Mouse (Mus musculus) forebrain, embryonic 11.5 days (tissue): Measurements from ENCODE around the gene Gm49403. TPM values are rescaled to one million over a fixed set of nuclear protein-coding genes. Genes with fewer than 3 reads are reported as not detected.

Experiments
- ATAC-seq: fragments of 200-750 bp; cut with Nextera tagmentation; replicated peaks from 2 replicates; pipeline ENCODE4 v1.8.0; 2017; ENCODE audit warnings: moderate TSS enrichment; ENCODE audit not compliant: low FRiP score
- DNase-seq: peaks from one replicate; pipeline ENCODE4 v3.0.0-alpha.2; 2017; ENCODE audit warnings: low spot score
- H3K27ac ChIP-seq: fragments of 300-500 bp; sonication (generic); 2 replicates; pipeline ENCODE4 v1.5.1; 2014; ENCODE audit warnings: low read depth, low read length
- H3K27me3 ChIP-seq: fragments of 300-500 bp; sonication (generic); 2 replicates; pipeline ENCODE4 v1.6.1; 2014; ENCODE audit warnings: mild to moderate bottlenecking, low read length, mixed read lengths; ENCODE audit not compliant: control insufficient read depth, insufficient read depth
- H3K36me3 ChIP-seq: fragments of 300-500 bp; sonication (generic); 2 replicates; pipeline ENCODE4 v1.6.1; 2014; ENCODE audit warnings: mild to moderate bottlenecking, low read length, moderate library complexity, mixed read lengths; ENCODE audit not compliant: control insufficient read depth, insufficient read depth
- H3K4me1 ChIP-seq: fragments of 300-500 bp; sonication (generic); replicated peaks from 2 replicates; pipeline ENCODE4 v1.6.1; 2014; ENCODE audit warnings: low read length, mixed read lengths; ENCODE audit not compliant: control insufficient read depth, insufficient read depth
- H3K4me2 ChIP-seq: fragments of 300-500 bp; sonication (generic); 2 replicates; pipeline ENCODE4 v1.6.1; 2014; ENCODE audit warnings: low read depth, mild to moderate bottlenecking, low read length, moderate library complexity, mixed read lengths; ENCODE audit not compliant: severe bottlenecking
- H3K4me3 ChIP-seq: fragments of 300-500 bp; sonication (generic); 2 replicates; pipeline ENCODE4 v1.5.1; 2014; ENCODE audit warnings: low read depth, low read length
- H3K9ac ChIP-seq: fragments of 300-500 bp; sonication (generic); 2 replicates; pipeline ENCODE4 v1.6.1; 2014; ENCODE audit warnings: low read length
- H3K9me3 ChIP-seq: fragments of 300-500 bp; sonication (generic); 2 replicates; pipeline ENCODE4 v1.6.1; 2016; ENCODE audit warnings: low read length, mixed read lengths; ENCODE audit not compliant: control insufficient read depth
- WGBS: fragments of 180-500 bp; shearing (Covaris S2); extraction: QIAGEN DNeasy Blood & Tissue Kit; methylation state at CpG from one replicate; pipeline ENCODE4 v1.1.7; 2014; 5-methylcytosine and 5-hydroxymethylcytosine counted together
- microRNA-seq: library from miRNA; unstranded; fragments of <30 nt; microRNA quantifications from one replicate; pipeline ENCODE4, GENCODE M21; 2016; ENCODE audit not compliant: insufficient number of aligned reads
- polyA plus RNA-seq: library from polyadenylated mRNA; unstranded; fragments of >200 nt; fragmentation: Nextera tagmentation; extraction: Ambion mirVana; gene quantifications from 2 replicates; pipeline ENCODE4 v1.2.1, GENCODE M21; 2014

The Gm49403 gene
- polyA plus RNA-seq, 1 experiment from 2014 or later, result not detected

DNA sequence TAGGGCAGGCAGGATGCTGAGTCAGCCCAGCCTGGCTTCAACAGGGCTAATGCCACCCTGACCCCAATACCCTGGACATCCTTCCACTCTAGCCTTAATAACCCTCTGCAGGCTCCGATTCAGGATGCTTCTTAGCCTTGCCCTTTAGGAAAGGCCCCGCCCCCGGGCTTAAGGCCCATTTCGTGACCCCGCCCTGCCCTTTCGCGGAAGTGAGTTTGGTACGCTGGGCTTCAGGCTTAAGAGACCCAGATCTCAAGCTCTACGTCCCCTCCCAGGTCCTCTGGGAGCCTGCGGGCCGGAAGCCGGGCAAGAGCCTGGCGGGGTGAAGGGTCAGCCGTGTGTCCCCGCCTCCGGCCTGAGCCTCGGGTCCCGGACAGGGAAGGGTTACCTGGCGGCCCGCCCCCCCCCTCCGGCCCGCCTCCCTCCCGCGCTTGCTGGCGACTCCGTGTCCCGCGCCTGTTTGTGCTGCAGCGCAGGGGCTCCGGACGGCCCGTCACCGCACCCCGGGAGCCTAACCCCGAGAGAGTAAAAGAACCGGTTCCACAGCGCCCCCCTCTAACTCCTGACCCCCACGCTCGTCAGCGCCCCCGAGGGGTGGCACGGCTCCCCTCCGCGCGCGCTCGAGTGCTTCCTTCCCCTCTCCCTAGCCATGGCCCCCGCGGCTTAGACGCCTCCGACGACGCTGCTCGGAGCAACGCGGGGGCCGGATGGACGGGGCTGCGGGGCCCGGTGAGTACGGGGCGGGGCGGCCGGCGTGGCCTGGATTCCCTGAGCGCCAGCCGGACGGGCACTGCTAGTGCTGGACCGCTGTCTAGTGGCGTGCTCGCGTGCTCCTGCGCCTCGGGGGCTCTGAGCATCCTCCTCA is 45.7 kb downstream of the Gm49403 start, which contains the start of the genes Rom1 and Eml3:
Gene Rom1 (minus strand): TSS at position 133 of the 865 bp plus-strand sequence.
Gene Eml3 (plus strand): TSS at position 329 of the 865 bp plus-strand sequence.
- peaks cover 11% of the 10 kb centered on the region; the same call in 1 of the 2 replicates for H3K4me1 ChIP-seq
- no peaks in the 10 kb centered on the region for H3K9me3 ChIP-seq
- peak; percentile 82 for ATAC-seq
- H3K27me3 ChIP-seq, result no peaks in the 10 kb centered on the region
- WGBS, result under 1% methylated on average over 47 of the region's 74 CpGs
- DNase-seq, result peak; percentile 79
- H3K9ac ChIP-seq, result peak within 1 kb of the TSS; percentile 79
- no peaks in the 10 kb centered on the region; the same call in 1 of the 2 replicates for H3K36me3 ChIP-seq
- H3K27ac ChIP-seq, result peak within 1 kb of the TSS; percentile 25; the same call in 1 of the 2 replicates
- H3K4me2 ChIP-seq, result peak within 1 kb of the TSS; percentile 86
- peak within 1 kb of the TSS; percentile 64 for H3K4me3 ChIP-seq

DNA sequence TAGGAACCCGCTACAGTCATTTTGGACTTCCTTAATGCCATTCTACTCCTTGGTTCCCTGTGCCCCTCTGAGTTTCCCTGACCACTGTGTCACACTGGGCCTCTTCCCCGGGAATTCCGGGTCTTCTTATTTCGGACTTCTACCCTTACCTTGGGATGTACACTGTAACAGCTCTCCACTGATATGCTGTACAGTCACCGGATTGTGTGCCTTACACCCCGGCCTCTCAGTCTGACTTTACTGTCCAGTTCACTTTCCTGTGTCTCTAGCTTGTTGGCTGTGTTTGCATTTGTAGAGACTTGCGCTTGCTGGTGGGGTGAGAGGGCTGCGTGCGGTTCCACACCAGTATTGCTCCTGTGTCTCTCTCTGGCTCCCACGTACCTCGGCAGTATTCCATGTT is 46.4 kb downstream of the Gm49403 start:
- Histone ChIP-seq H3K36me3 (no peaks in the 10 kb centered on the region; the same call in 1 of the 2 replicates), H3K4me3 (peak overlapping the region; percentile 64), H3K4me1 (peaks cover 11% of the 10 kb centered on the region; the same call in 1 of the 2 replicates), H3K9ac (peak overlapping the region; percentile 79), H3K27ac (no peak overlapping the region), H3K9me3 (no peaks in the 10 kb centered on the region), H3K4me2 (peak overlapping the region; percentile 86), H3K27me3 (no peaks in the 10 kb centered on the region)
- ATAC-seq (no peak), DNase-seq (no peak)
- 18% methylated on average over 11 of the region's 11 CpGs for WGBS

DNA sequence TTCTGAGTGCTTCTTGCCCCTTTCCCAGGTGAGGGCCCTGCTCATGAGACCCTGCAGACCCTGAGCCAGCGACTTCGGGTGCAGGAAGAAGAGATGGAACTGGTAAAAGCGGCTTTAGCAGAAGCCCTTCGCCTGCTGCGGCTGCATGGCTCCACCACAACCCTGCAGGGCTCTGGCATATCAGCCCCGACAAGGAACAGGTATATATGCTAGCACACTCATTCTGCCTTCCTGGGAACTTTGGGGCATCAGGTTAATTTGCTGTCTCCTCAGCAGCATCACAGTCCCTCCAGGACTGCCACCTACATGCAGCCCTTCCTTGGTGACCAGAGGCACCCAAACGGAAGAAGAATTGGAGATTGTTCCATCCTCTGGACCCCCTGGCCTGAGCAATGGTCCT is 47.0 kb downstream of the Gm49403 start:
- Histone ChIP-seq H3K4me3 (no peak overlapping the region), H3K4me2 (no peak overlapping the region; the same call in 1 of the 2 replicates), H3K27ac (no peak overlapping the region), H3K9me3 (no peaks in the 10 kb centered on the region), H3K36me3 (no peaks in the 10 kb centered on the region; the same call in 1 of the 2 replicates), H3K9ac (no peak overlapping the region; the same call in 1 of the 2 replicates), H3K4me1 (peaks cover 11% of the 10 kb centered on the region; the same call in 1 of the 2 replicates), H3K27me3 (no peaks in the 10 kb centered on the region)
- DNase-seq (no peak), ATAC-seq (no peak)
- WGBS, result 81% methylated on average over 7 of the region's 7 CpGs

DNA sequence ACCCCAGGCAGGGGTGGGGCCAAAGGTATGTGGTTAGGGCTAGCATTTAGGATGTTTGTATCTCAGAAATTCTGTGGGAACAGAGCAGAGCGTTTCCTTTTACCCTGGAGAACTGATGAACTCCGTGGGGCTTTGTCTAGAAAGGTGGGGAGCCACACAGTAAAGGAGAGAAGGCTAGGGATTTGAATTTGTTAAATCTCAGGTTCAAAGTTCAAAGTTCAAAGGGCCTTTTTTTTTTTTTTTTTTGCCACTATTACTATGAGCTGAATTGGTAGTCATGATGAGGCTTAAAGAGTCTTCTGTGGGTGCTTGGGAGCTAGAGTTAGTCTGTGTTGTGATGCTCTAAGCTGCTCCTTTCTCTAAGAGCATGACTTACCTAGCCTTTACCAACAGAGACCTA is 53.0 kb downstream of the Gm49403 start:
- H3K36me3 ChIP-seq, result no peaks in the 10 kb centered on the region; the same call in 1 of the 2 replicates

More for the DNA sequence above, 53.0 kb downstream of the Gm49403 start:
- ATAC-seq (no peak), DNase-seq (no peak)
- H3K4me1 ChIP-seq, result peaks cover 6% of the 10 kb centered on the region; the same call in 1 of the 2 replicates
- H3K4me3 ChIP-seq, result no peak overlapping the region
- H3K27me3 ChIP-seq, result no peaks in the 10 kb centered on the region
- H3K9me3 ChIP-seq, result no peaks in the 10 kb centered on the region
- H3K27ac ChIP-seq, result no peak overlapping the region
- WGBS, result 81% methylated on average over 2 of the region's 2 CpGs
- H3K9ac ChIP-seq, result no peak overlapping the region
- no peak overlapping the region for H3K4me2 ChIP-seq

Small RNAs within 50 kb of the gene (microRNA-seq; reads per million reads assigned to microRNA genes)
- gene Mir5136, result not detected

Other genes with a start within 250 kb of the Gm49403 start
- gene Chrm1, start 220.1 kb upstream of the Gm49403 start, polyA plus RNA-seq, result 0.13 TPM in 1 of 2 replicates, not detected in the other
- gene Slc3a2, start 160.6 kb upstream of the Gm49403 start, polyA plus RNA-seq, result 132 and 143 TPM in 2 replicates
- 79.5 and 89.2 TPM in 2 replicates for gene Wdr74, start 148.1 kb upstream of the Gm49403 start, polyA plus RNA-seq
- 2.3 and 3.1 TPM in 2 replicates for gene 1700092M07Rik, start 143.2 kb upstream of the Gm49403 start, polyA plus RNA-seq
- 88.4 and 93.8 TPM in 2 replicates for gene Stx5a, start 142.5 kb upstream of the Gm49403 start, polyA plus RNA-seq
- gene Nxf1, start 126.9 kb upstream of the Gm49403 start, polyA plus RNA-seq, result 238 and 247 TPM in 2 replicates
- 181 and 182 TPM in 2 replicates for gene Tmem223, start 112.9 kb upstream of the Gm49403 start, polyA plus RNA-seq
- 38.9 and 49.8 TPM in 2 replicates for gene Tmem179b, start 109.5 kb upstream of the Gm49403 start, polyA plus RNA-seq
- gene Taf6l, start 97.5 kb upstream of the Gm49403 start, polyA plus RNA-seq, result 30.9 and 36.7 TPM in 2 replicates
- gene Polr2g, start 85.4 kb upstream of the Gm49403 start, polyA plus RNA-seq, result 151 and 156 TPM in 2 replicates
- 5.4 and 5.9 TPM in 2 replicates for gene Zbtb3, start 81.4 kb upstream of the Gm49403 start, polyA plus RNA-seq
- gene Ttc9c, start 64.6 kb upstream of the Gm49403 start, polyA plus RNA-seq, result 75.7 and 80.8 TPM in 2 replicates
- 6.7 and 7.8 TPM in 2 replicates for gene Hnrnpul2, start 63.9 kb upstream of the Gm49403 start, polyA plus RNA-seq
- gene AC129217.1, start 54.2 kb upstream of the Gm49403 start, polyA plus RNA-seq, result not detected in 2 replicates
- gene Bscl2, start 46.5 kb upstream of the Gm49403 start, polyA plus RNA-seq, result 55.0 and 56.3 TPM in 2 replicates
- 83.4 and 92.6 TPM in 2 replicates for gene Gng3, start 44.7 kb upstream of the Gm49403 start, polyA plus RNA-seq
- gene Lrrn4cl, start 33.2 kb upstream of the Gm49403 start, polyA plus RNA-seq, result 0.13 and 0.35 TPM in 2 replicates
- 178 and 181 TPM in 2 replicates for gene Ubxn1, start 12.4 kb upstream of the Gm49403 start, polyA plus RNA-seq
- gene Uqcc3, start 3.0 kb upstream of the Gm49403 start, polyA plus RNA-seq, result 50.1 and 52.9 TPM in 2 replicates
- gene Lbhd1, start 198 bp upstream of the Gm49403 start, polyA plus RNA-seq, result 110 and 112 TPM in 2 replicates
- 124 and 131 TPM in 2 replicates for gene 1810009A15Rik, start 4.9 kb downstream of the Gm49403 start, polyA plus RNA-seq
- gene Gm49416, start 5.0 kb downstream of the Gm49403 start, polyA plus RNA-seq, result not detected in 2 replicates
- 47.7 and 50.9 TPM in 2 replicates for gene Ints5, start 9.1 kb downstream of the Gm49403 start, polyA plus RNA-seq
- 119 and 120 TPM in 2 replicates for gene Ganab, start 14.1 kb downstream of the Gm49403 start, polyA plus RNA-seq
- gene B3gat3, start 36.4 kb downstream of the Gm49403 start, polyA plus RNA-seq, result 55.0 and 57.2 TPM in 2 replicates
- 1.7 and 1.8 TPM in 2 replicates for gene Rom1, start 45.4 kb downstream of the Gm49403 start, polyA plus RNA-seq
- gene Eml3, start 45.6 kb downstream of the Gm49403 start, polyA plus RNA-seq, result 11.2 and 12.2 TPM in 2 replicates
- gene Mta2, start 57.9 kb downstream of the Gm49403 start, polyA plus RNA-seq, result 62.6 and 63.2 TPM in 2 replicates
- gene Tut1, start 69.9 kb downstream of the Gm49403 start, polyA plus RNA-seq, result 34.4 and 35.5 TPM in 2 replicates
- 467 and 472 TPM in 2 replicates for gene Eef1g, start 83.1 kb downstream of the Gm49403 start, polyA plus RNA-seq
- 7.1 and 7.3 TPM in 2 replicates for gene Ahnak, start 105.4 kb downstream of the Gm49403 start, polyA plus RNA-seq
- gene Scgb1a1, start 204.0 kb downstream of the Gm49403 start, polyA plus RNA-seq, result not detected in 2 replicates